ENCODE assay signal across 1 mouse cellular context in genomic region chr2:69818350-69819085, GRCm38 (mm10).
TF ChIP-seq lines count a peak whose summit lies in the region.

No protein-coding gene starts in this region.

TF ChIP-seq in MEL, 35 proteins besides CTCF, POLR2A, EP300 and RAD21:
- TF ChIP-seq TAL1 (IDR thresholded peaks at IDR 0.05; ENCODE audit: low read length) (peak; percentile 59), JUND (IDR thresholded peaks at IDR 0.05; ENCODE audit: low read depth, low read length) (no peak), BHLHE40 (IDR thresholded peaks at IDR 0.05; ENCODE audit: borderline replicate concordance, low read depth, low read length) (peak; percentile 89), MAX (IDR thresholded peaks at IDR 0.05; ENCODE audit: low read length) (peak; percentile 54), UBTF (IDR thresholded peaks at IDR 0.05; ENCODE audit: borderline replicate concordance, insufficient read depth, low read depth, low read length) (no peak), SIN3A (IDR thresholded peaks at IDR 0.05; ENCODE audit: low read length) (peak; percentile 47; the same call in 1 of the 2 replicates), CHD2 (IDR thresholded peaks at IDR 0.05; ENCODE audit: low read length) (no peak), ETS1 (IDR thresholded peaks at IDR 0.05; ENCODE audit: low read depth, low read length) (peak; percentile 73), CHD1 (IDR thresholded peaks at IDR 0.05; ENCODE audit: low read depth, low read length) (no peak), TCF12 (IDR thresholded peaks at IDR 0.05; ENCODE audit: low read depth, low read length) (peak; percentile 97), MYB (IDR thresholded peaks at IDR 0.05; ENCODE audit: low read depth, low read length) (0 out of 2 replicates have a peak, but pooled peaks have one; percentile 50), MXI1 (IDR thresholded peaks at IDR 0.05; ENCODE audit: low read depth, low read length) (peak; percentile 69), GATA1 (IDR thresholded peaks at IDR 0.05; ENCODE audit: low read depth, low read length) (peak; percentile 43; the same call in 1 of the 2 replicates), ZMIZ1 (IDR thresholded peaks at IDR 0.05; ENCODE audit: low read depth, low read length) (no peak), SMC3 (IDR thresholded peaks at IDR 0.05; ENCODE audit: low read depth, low read length) (no peak), POLR2AphosphoS5 (IDR thresholded peaks at IDR 0.05; ENCODE audit: borderline replicate concordance, low read depth, low read length) (no peak), HCFC1 (IDR thresholded peaks at IDR 0.05; ENCODE audit: low read depth, low read length) (no peak), USF2 (IDR thresholded peaks at IDR 0.05; ENCODE audit: borderline replicate concordance in 1 of 2, insufficient read depth in 1 of 2, low read depth in 1 of 2, low read length in 2 of 2) (no peak), ZKSCAN1 (IDR thresholded peaks at IDR 0.05; ENCODE audit: low read depth, low read length) (no peak)
TF ChIP-seq in MEL: peak in this region for 9.
